Mouse (Mus musculus): ENCODE measurements around the gene Gm3139. TPM values are rescaled to one million over a fixed set of nuclear protein-coding genes. Genes with fewer than 3 reads are reported as not detected.

Gene Gm3139
- polyA plus RNA-seq (2015; fragmentation: Nextera tagmentation; extraction: Ambion mirVana): not detected in 2 replicates

GRCm38 (mm10) chr5:94525987-94526386, at the start of gene Gm3139:
Gene Gm3139, plus strand, starts transcription at chr5:94526287.

Other genes starting within 250 kb of the Gm3139 start
- gene A430089I19Rik, start 219.5 kb upstream of the Gm3139 start, polyA plus RNA-seq (2015; fragmentation: Nextera tagmentation; extraction: Ambion mirVana): not detected in 2 replicates
- gene Gm6502, start 211.9 kb upstream of the Gm3139 start, polyA plus RNA-seq (2015; fragmentation: Nextera tagmentation; extraction: Ambion mirVana): not detected in 2 replicates
- gene AA792892, start 186.5 kb upstream of the Gm3139 start, polyA plus RNA-seq (2015; fragmentation: Nextera tagmentation; extraction: Ambion mirVana): not detected in 2 replicates
- gene Gm7682, start 80.5 kb upstream of the Gm3139 start, polyA plus RNA-seq (2015; fragmentation: Nextera tagmentation; extraction: Ambion mirVana): not detected in 2 replicates
- not detected in 2 replicates for gene Gm3147, start 90.1 kb downstream of the Gm3139 start, polyA plus RNA-seq (2015; fragmentation: Nextera tagmentation; extraction: Ambion mirVana)
- not detected in 2 replicates for gene Gm6509, start 97.7 kb downstream of the Gm3139 start, polyA plus RNA-seq (2015; fragmentation: Nextera tagmentation; extraction: Ambion mirVana)
- gene Gm6205, start 122.1 kb downstream of the Gm3139 start, polyA plus RNA-seq (2015; fragmentation: Nextera tagmentation; extraction: Ambion mirVana): not detected in 2 replicates

Data from adrenal gland, postnatal 0 days (tissue).